Mouse (Mus musculus) liver, embryonic 15.5 days (tissue): ENCODE results near the gene Gm20850. TPM values are rescaled to one million over a fixed set of nuclear protein-coding genes. Genes with fewer than 3 reads are reported as not detected.
"Not testable (repeated sequence)": the region's sequence is repeated elsewhere in the genome, so short reads cannot be mapped to it uniquely, and the experiment has no call there.

Source experiments
- ATAC-seq: fragments of 200-750 bp; cut with Nextera tagmentation; 2 replicates; pipeline ENCODE4 v1.8.0; 2017; ENCODE audit warnings: moderate number of reproducible peaks, mild to moderate bottlenecking, moderate library complexity; ENCODE audit not compliant: insufficient read depth
- H3K27ac ChIP-seq: fragments of 300-500 bp; sonication (generic); replicated peaks from 2 replicates; pipeline ENCODE4 v1.5.1; 2015; ENCODE audit warnings: mild to moderate bottlenecking, inconsistent platforms
- H3K27me3 ChIP-seq: fragments of 300-500 bp; sonication (generic); 2 replicates; pipeline ENCODE4 v1.6.1; 2015; ENCODE audit warnings: mild to moderate bottlenecking, inconsistent platforms
- H3K36me3 ChIP-seq: fragments of 300-500 bp; sonication (generic); replicated peaks from 2 replicates; pipeline ENCODE4 v1.6.1; 2015; ENCODE audit warnings: moderate library complexity, mild to moderate bottlenecking, inconsistent platforms
- H3K4me1 ChIP-seq: fragments of 300-500 bp; sonication (generic); replicated peaks from 2 replicates; pipeline ENCODE4 v1.6.1; 2015; ENCODE audit warnings: inconsistent platforms
- H3K4me2 ChIP-seq: fragments of 300-500 bp; sonication (generic); 2 replicates; pipeline ENCODE4 v1.6.1; 2015; ENCODE audit warnings: moderate library complexity, mild to moderate bottlenecking, inconsistent platforms
- H3K4me3 ChIP-seq: fragments of 300-500 bp; sonication (generic); replicated peaks from 2 replicates; pipeline ENCODE4 v1.5.1; 2015; ENCODE audit warnings: mild to moderate bottlenecking, inconsistent platforms
- H3K9ac ChIP-seq: fragments of 300-500 bp; sonication (generic); 2 replicates; pipeline ENCODE4 v1.6.1; 2015; ENCODE audit warnings: moderate library complexity, mild to moderate bottlenecking, inconsistent platforms
- H3K9me3 ChIP-seq: fragments of 300-500 bp; sonication (generic); replicated peaks from 2 replicates; pipeline ENCODE4 v1.6.1; 2016; ENCODE audit warnings: inconsistent platforms
- WGBS: fragments of 180-500 bp; shearing (Covaris S2); methylation state at CpG from one replicate; pipeline ENCODE4 v1.1.7; 2015; ENCODE audit warnings: mixed read lengths; ENCODE audit not compliant: insufficient replicate concordance; 5-methylcytosine and 5-hydroxymethylcytosine counted together
- polyA plus RNA-seq: library from polyadenylated mRNA; unstranded; fragments of >200 nt; fragmentation: Nextera tagmentation; extraction: Ambion mirVana; gene quantifications from 2 replicates; pipeline ENCODE4 v1.2.1, GENCODE M21; 2015

Gm20850 gene
- polyA plus RNA-seq = not detected in 2 replicates

- not testable (repeated sequence) for H3K27ac ChIP-seq, H3K9ac ChIP-seq, H3K4me2 ChIP-seq, H3K9me3 ChIP-seq, H3K4me1 ChIP-seq, H3K27me3 ChIP-seq, H3K4me3 ChIP-seq, ATAC-seq, H3K36me3 ChIP-seq
- no CpG with 5 or more reads among the region's 6 CpGs for WGBS
These were observed at the start of gene Gm20850 for GRCm38 (mm10) chrY:75715022-75715421. Gm20850 (plus strand) TSS chrY:75715322.
